In genomic region chr11:29864269-29864668, GRCm38 (mm10) we compare ENCODE assay signal across 17 mouse cellular contexts.
"Had no signal": no experiment of that assay in that cellular context is flagged by ENCODE, and none has a peak within 500 bp of the region (broad histone marks: within the 10 kb centered on the region; RNA-seq: fewer than 3 reads in every experiment).

No protein-coding gene starts in this region.

- ATAC-seq: midbrain, embryonic 13.5 days had no signal

- DNase-seq: kidney, adult 11 months; kidney, adult 9 months; kidney, postnatal 36 days; layer of hippocampus, adult 9-11 months; layer of hippocampus, postnatal 36 days; liver; lung, embryonic 14.5 days; lung, postnatal 10 days; lung, postnatal 4 days; right cerebral cortex, adult 18-20 months; right cerebral cortex, postnatal 25 days had no signal

- H3K4me2 ChIP-seq: limb, embryonic 12.5 days; lung, embryonic 14.5 days; midbrain, embryonic 13.5 days; neural tube, embryonic 15.5 days had no signal

- H3K9me3 ChIP-seq: limb, embryonic 12.5 days; midbrain, embryonic 13.5 days; neural tube, embryonic 15.5 days had no signal

- H3K27ac ChIP-seq: kidney, postnatal 0 days; limb, embryonic 12.5 days; midbrain, embryonic 13.5 days; neural tube, embryonic 15.5 days; stomach, postnatal 0 days had no signal

- H3K9ac ChIP-seq: limb, embryonic 12.5 days; lung, embryonic 14.5 days; midbrain, embryonic 13.5 days; neural tube, embryonic 15.5 days had no signal

- H3K4me3 ChIP-seq: limb, embryonic 12.5 days; midbrain, embryonic 13.5 days; myocyte; neural tube, embryonic 15.5 days had no signal

- H3K4me1 ChIP-seq: limb, embryonic 12.5 days had no signal

- H3K36me3 ChIP-seq: limb, embryonic 12.5 days; midbrain, embryonic 13.5 days; neural tube, embryonic 15.5 days had no signal

- H3K27me3 ChIP-seq: limb, embryonic 12.5 days; midbrain, embryonic 13.5 days; neural tube, embryonic 15.5 days had no signal
